Mouse (Mus musculus) neural tube, embryonic 13.5 days (tissue): Measurements from ENCODE around the gene Fbxw2. TPM values are rescaled to one million over a fixed set of nuclear protein-coding genes. Genes with fewer than 3 reads are reported as not detected.
"Not testable (repeated sequence)": the region's sequence is repeated elsewhere in the genome, so short reads cannot be mapped to it uniquely, and the experiment has no call there.

Experiments used
- ATAC-seq: fragments of 200-750 bp; cut with Nextera tagmentation; 2 replicates; pipeline ENCODE4 v1.8.0; 2017; ENCODE audit warnings: low read depth, mild to moderate bottlenecking, moderate TSS enrichment, moderate library complexity
- H3K27ac ChIP-seq: fragments of 300-500 bp; sonication (generic); replicated peaks from 2 replicates; pipeline ENCODE4 v1.5.1; 2015; ENCODE audit warnings: moderate library complexity, mild to moderate bottlenecking, inconsistent platforms
- H3K27me3 ChIP-seq: fragments of 300-500 bp; sonication (generic); 2 replicates; pipeline ENCODE4 v1.6.1; 2015; ENCODE audit warnings: mild to moderate bottlenecking, inconsistent platforms
- H3K36me3 ChIP-seq: fragments of 300-500 bp; sonication (generic); 2 replicates; pipeline ENCODE4 v1.6.1; 2015; ENCODE audit warnings: mild to moderate bottlenecking, inconsistent platforms
- H3K4me1 ChIP-seq: fragments of 300-500 bp; sonication (generic); replicated peaks from 2 replicates; pipeline ENCODE4 v1.6.1; 2015; ENCODE audit warnings: inconsistent platforms
- H3K4me2 ChIP-seq: fragments of 300-500 bp; sonication (generic); 2 replicates; pipeline ENCODE4 v1.6.1; 2015; ENCODE audit warnings: inconsistent platforms, mild to moderate bottlenecking, moderate library complexity
- H3K4me3 ChIP-seq: fragments of 300-500 bp; sonication (generic); 2 replicates; pipeline ENCODE4 v1.5.1; 2015; ENCODE audit warnings: mild to moderate bottlenecking, inconsistent platforms
- H3K9ac ChIP-seq: fragments of 300-500 bp; sonication (generic); 2 replicates; pipeline ENCODE4 v1.6.1; 2015; ENCODE audit warnings: moderate library complexity, mild to moderate bottlenecking, inconsistent platforms
- H3K9me3 ChIP-seq: fragments of 300-500 bp; sonication (generic); 2 replicates; pipeline ENCODE4 v1.6.1; 2016; ENCODE audit warnings: inconsistent platforms
- WGBS: fragments of 180-500 bp; shearing (Covaris S2); methylation state at CpG from one replicate; pipeline ENCODE4 v1.1.7; 2015; 5-methylcytosine and 5-hydroxymethylcytosine counted together
- polyA plus RNA-seq: library from polyadenylated mRNA; unstranded; fragments of >200 nt; fragmentation: Nextera tagmentation; extraction: Ambion mirVana; gene quantifications from 2 replicates; pipeline ENCODE4 v1.2.1, GENCODE M21; 2015

Gene Fbxw2
- polyA plus RNA-seq, 1 experiment from 2014 or later, result 76.6 TPM

DNA sequence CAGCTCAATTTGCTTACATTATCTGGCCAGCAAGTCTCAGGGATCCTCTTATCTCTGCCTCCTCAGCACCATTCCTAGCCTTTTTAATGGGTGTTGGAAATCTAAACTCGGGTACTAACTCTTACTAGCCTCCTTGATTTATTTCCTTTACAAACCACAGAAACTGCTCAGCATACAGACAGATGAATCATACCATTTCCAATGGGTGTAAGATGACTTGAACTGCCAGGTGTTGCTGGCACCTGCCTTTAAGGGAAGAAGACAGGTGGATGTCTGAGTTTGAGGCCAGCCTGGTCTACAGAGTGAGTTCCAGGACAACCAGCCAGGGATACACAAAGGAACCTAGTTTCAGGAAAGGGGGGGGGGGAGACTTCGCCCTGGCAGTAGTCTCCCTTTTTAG is 18.1 kb downstream of the Fbxw2 start:
- no peak overlapping the region for H3K4me2 ChIP-seq
- no peak overlapping the region for H3K4me3 ChIP-seq
- peaks cover 53% of the 10 kb centered on the region for H3K36me3 ChIP-seq
- H3K9ac ChIP-seq, result no peak overlapping the region
- H3K27me3 ChIP-seq, result no peaks in the 10 kb centered on the region
- H3K27ac ChIP-seq, result no peak overlapping the region
- H3K4me1 ChIP-seq, result peaks cover 24% of the 10 kb centered on the region
- ATAC-seq, result no peak
- 88% methylated on average over 2 of the region's 2 CpGs for WGBS
- H3K9me3 ChIP-seq, result no peaks in the 10 kb centered on the region

DNA sequence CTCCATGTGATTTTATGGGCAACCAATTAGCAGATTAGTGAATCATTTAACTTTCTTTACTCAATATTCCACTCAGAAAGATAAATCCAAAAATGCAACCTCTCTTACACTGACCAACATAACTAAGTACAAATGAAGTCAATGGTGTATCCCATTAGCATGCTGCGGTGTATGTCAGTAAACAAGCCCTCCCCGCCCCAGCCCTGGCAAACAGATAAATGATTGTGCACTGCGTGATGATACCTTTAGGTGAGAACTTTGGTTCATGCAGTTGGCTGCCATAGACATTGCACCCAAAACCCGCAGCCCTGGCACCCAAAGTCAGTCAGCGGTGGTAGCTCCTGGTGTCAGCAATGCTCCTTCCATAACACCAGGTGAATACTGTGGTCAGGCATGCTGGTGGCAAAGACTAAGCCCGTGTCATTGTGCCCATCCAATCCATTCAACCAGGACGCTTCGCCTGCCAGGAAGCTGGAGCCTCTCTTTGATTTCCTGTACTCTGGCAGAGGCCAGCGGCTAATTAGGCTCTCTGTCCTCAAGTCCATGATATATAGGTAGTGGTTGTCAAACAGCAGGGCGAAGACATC is 20.7 kb downstream of the Fbxw2 start:
- H3K36me3 ChIP-seq, result peaks cover 33% of the 10 kb centered on the region
- ATAC-seq, result no peak
- 90% methylated on average over 10 of the region's 10 CpGs for WGBS
- H3K9me3 ChIP-seq, result no peaks in the 10 kb centered on the region
- H3K4me2 ChIP-seq, result no peak overlapping the region
- no peak overlapping the region for H3K27ac ChIP-seq
- no peak overlapping the region for H3K9ac ChIP-seq
- no peak overlapping the region for H3K4me3 ChIP-seq
- peaks cover 26% of the 10 kb centered on the region for H3K4me1 ChIP-seq
- H3K27me3 ChIP-seq, result no peaks in the 10 kb centered on the region

DNA sequence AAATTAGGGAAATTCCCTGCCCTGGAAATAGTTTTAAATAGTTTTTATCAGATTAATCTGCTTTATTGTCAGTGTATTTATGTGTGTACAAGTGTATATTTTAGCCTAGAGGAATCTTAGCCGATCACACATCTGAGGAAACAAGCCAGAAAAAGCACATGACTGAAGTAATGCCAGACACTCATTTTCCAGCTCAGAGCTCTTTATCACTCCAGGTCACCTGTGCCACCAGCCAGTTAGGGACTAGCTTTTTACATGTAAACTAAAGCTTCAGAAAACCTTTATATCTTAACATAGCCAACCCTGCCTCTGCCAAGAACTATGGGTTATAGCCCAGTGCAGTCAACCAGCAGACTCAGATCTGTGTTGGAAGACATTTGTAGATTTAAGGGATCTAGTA is 21.3 kb downstream of the Fbxw2 start:
- WGBS, result 74% methylated on average over 1 of the region's 1 CpGs

DNA sequence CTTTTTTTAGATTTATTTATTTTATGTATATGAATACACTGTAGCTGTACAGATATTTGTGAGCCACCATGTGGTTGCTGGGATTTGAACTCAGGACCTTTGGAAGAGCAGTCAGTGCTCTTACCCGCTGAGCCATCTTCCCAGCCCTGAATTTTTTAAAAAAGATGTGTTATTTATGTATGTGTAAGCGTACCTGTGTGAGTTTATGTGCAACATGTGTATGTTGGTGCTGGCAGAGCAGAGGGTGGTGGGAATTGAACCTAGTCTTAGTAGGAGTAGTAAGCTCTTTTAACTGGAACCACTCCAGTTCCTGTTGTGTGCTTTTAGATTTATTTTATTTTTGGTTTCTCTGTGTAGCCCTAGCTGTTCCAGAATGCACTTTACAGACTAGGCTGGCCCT is 21.9 kb downstream of the Fbxw2 start:
- no peak overlapping the region for H3K9ac ChIP-seq
- H3K9me3 ChIP-seq, result no peaks in the 10 kb centered on the region
- 92% methylated on average over 2 of the region's 2 CpGs for WGBS
- H3K27ac ChIP-seq, result no peak overlapping the region
- H3K4me1 ChIP-seq, result peaks cover 32% of the 10 kb centered on the region
- no peak overlapping the region for H3K4me3 ChIP-seq
- ATAC-seq, result no peak
- H3K4me2 ChIP-seq, result peak overlapping the region; percentile 81; the same call in 1 of the 2 replicates
- no peaks in the 10 kb centered on the region for H3K27me3 ChIP-seq
- H3K36me3 ChIP-seq, result peaks cover 29% of the 10 kb centered on the region

More for the DNA sequence above, 21.3 kb downstream of the Fbxw2 start:
- no peak for ATAC-seq
- peaks cover 29% of the 10 kb centered on the region for H3K4me1 ChIP-seq
- H3K4me2 ChIP-seq, result no peak overlapping the region
- peaks cover 33% of the 10 kb centered on the region for H3K36me3 ChIP-seq
- no peaks in the 10 kb centered on the region for H3K9me3 ChIP-seq
- H3K27me3 ChIP-seq, result no peaks in the 10 kb centered on the region
- no peak overlapping the region for H3K27ac ChIP-seq
- H3K9ac ChIP-seq, result no peak overlapping the region
- no peak overlapping the region for H3K4me3 ChIP-seq

DNA sequence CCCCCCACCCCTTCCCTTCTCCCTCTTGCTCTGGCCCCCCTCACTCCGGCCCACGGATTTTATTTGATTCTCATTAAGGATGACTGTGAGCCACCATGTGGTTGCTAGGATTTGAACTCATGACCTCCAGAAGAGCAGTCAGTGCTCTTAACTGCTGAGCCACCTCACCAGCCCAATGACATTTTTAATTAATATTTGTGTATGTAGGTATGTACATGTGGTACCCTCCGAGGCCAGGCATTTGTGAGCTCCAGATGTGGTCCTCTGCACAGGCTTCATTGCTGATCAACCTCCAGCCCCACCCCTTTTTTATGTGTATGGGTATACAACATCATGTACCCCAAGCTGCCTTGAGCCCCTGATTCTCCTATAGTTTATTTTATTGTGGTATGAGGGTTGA is 22.4 kb downstream of the Fbxw2 start:
- Histone ChIP-seq H3K4me3 (peak overlapping the region; percentile 67), H3K36me3 (peaks cover 25% of the 10 kb centered on the region), H3K4me1 (peaks cover 36% of the 10 kb centered on the region), H3K9me3 (no peaks in the 10 kb centered on the region), H3K4me2 (peak overlapping the region; percentile 81), H3K27ac (no peak overlapping the region), H3K27me3 (no peaks in the 10 kb centered on the region), H3K9ac (no peak overlapping the region; the same call in 1 of the 2 replicates)
- no peak for ATAC-seq
- 73% methylated on average over 3 of the region's 3 CpGs for WGBS

DNA sequence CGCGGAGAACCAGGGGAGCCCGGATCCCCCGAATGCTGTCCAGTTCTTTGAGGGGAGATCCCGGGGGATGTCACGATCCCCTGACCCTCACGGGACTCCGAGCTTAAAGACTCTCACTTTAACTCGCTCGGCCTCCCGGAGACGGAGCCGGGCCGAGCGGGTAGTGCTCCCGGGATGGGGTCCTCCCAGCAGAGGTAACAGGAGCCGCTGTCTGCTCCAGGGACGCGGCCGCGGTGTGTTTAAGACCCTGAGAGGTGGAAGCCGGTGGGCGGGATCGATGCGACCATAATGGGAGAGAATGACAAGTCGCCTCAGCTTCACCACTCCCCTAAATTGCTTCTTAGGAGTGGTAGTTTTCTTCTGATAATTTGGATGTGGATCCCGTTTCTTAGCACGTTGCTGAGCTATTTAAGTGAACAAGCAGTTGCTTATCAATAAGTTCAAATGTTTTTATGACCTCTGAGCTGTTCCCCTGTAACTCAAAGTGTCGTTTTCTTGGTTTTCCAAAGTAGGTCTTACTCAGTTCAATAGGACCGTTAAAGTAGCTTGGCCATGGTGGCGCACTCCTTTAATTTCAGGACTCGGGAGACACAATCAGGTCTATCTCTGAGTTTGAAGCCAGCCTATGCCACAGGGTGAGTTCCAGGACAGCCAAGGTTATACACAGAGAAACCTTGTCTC is 23.4 kb downstream of the Fbxw2 start:
- peak; percentile 71 for ATAC-seq
- under 1% methylated on average over 31 of the region's 32 CpGs for WGBS
- Histone ChIP-seq H3K36me3 (peaks cover 18% of the 10 kb centered on the region), H3K27ac (peak overlapping the region; percentile 92), H3K4me2 (peak overlapping the region; percentile 81), H3K9ac (peak overlapping the region; percentile 82), H3K4me3 (peak overlapping the region; percentile 67), H3K4me1 (peaks cover 36% of the 10 kb centered on the region)
- H3K9me3 ChIP-seq, H3K27me3 ChIP-seq: not testable (repeated sequence)

DNA sequence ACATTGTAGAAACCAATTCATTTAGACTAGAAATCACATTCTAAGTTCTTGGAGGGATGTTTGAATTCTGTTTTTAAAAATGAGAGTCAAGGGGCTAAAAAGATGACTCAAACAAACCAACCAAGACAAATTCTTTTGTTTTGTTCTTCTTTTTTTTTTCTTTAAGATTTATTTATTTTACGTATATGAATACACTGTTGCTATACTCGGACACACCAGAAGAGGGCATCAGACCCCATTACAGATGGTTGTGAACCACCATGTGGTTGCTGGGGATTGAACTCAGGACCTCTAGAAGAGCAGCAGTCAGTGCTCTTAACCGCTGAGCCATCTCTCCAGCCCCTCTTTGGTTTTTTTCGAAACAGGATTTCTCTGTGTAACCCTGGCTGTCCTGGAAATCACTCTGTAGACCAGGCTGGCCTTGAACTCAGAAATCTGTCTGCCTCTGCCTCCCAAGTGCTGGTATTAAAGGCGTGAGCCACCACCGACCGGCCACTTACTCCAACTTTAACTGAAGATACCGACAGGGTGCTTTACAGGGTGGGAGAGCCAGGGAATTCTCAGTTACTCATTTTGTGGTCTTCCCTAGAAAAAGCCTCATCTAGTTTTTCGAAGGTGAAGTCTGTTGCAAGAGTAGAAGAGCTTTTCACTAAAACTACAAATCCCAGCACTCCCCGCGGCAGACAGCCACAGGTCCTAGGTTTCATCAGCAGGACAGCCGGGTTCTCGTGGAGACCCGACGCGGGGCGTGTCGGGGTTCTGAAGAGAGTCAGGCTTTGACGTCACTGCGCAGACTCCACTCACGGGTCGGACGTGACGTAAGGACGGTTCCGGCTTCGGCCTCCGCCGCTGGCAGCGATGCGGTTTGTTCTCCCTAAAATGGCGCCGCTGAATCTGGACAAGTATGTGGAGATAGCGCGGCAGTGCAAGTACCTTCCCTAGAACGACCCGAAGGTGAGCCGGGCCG is 24.3 kb downstream of the Fbxw2 start:
- ATAC-seq, result peak; percentile 98
- Histone ChIP-seq H3K4me2 (peak overlapping the region; percentile 81; the same call in 1 of the 2 replicates), H3K27ac (peak overlapping the region; percentile 92), H3K4me1 (peaks cover 30% of the 10 kb centered on the region), H3K9me3 (no peaks in the 10 kb centered on the region), H3K27me3 (no peaks in the 10 kb centered on the region), H3K36me3 (peaks cover 11% of the 10 kb centered on the region), H3K9ac (peak overlapping the region; percentile 82), H3K4me3 (peak overlapping the region; percentile 67)
- WGBS, result 5% methylated on average over 39 of the region's 39 CpGs

DNA sequence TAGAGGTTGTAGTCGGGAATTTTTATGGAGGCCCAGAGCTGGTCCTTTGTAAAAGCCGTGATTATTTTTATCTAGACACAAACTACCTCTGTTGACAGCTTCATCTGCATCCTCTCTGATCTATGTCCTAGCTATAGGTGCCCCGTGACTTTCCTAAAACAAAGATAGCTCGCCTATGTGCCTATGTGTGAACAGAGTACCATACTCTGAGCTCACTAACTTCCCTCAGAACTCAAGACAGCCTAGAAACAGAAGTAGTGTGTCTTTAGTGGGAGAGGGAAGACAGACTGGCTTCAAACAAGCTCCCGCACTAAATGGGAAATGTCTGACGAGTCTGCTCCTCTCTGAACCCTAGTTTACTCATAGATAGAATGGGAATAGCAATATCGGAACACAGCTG is 25.7 kb downstream of the Fbxw2 start:
- Histone ChIP-seq H3K4me3 (no peak overlapping the region; the same call in 1 of the 2 replicates), H3K27ac (no peak overlapping the region), H3K4me2 (peak overlapping the region; percentile 77), H3K27me3 (no peaks in the 10 kb centered on the region), H3K9ac (no peak overlapping the region), H3K36me3 (peaks cover under 1% of the 10 kb centered on the region), H3K4me1 (peaks cover 27% of the 10 kb centered on the region), H3K9me3 (no peaks in the 10 kb centered on the region)
- no peak for ATAC-seq
- 86% methylated on average over 7 of the region's 7 CpGs for WGBS

DNA sequence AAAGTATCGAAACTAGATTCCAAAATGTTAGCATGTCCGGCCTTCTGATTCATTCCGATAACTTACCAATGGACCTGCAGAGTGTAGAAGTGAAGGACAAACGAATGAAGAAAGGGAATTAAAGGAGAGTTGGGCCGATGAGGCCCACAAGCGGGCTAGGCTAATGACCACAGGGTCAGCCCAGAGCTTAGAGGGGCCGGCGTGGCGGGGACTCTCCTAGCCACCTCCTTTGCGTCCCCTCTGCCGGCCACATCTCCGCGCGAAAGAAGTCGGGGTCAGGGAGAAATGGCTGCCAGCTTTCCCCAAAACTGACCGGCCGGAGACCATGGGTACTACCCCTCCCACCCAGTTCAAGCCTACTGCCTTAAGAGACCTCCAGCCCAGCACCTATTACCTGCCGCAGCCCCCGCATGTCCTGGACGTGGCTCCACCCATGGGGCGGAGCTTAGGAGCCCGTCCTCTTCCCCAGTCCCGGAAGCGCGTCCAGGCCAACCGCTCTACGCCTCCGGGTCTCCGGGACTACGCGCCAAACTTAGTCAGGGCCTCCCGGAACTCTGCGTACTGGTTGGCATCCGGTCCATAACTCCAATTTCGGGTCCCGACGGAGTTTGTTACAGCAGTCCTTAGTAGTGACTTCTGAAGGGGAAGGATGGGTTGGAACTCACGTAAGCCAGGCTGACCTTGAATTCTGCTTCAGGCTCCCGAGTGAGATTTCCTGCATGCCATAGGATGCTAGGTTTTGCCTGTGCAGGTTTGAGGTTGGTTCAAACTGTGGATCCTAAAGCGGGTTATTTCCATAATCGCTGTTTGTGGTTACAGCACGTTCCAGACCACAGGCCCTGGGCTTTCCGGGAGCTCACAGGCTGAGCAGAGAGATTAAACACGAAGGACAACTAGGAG is 26.5 kb downstream of the Fbxw2 start, which contains the start of gene Rabepk:
Rabepk (minus strand) TSS at position 556 of the 900 bp plus-strand sequence.
- peak; percentile 45 for ATAC-seq
- peaks cover 26% of the 10 kb centered on the region for H3K4me1 ChIP-seq
- H3K4me3 ChIP-seq, result peak within 1 kb of the TSS; percentile 61
- H3K9ac ChIP-seq, result peak within 1 kb of the TSS; percentile 74
- no peaks in the 10 kb centered on the region for H3K9me3 ChIP-seq
- no peak within 1 kb of the TSS for H3K27ac ChIP-seq
- 5% methylated on average over 44 of the region's 44 CpGs for WGBS
- H3K4me2 ChIP-seq, result peak within 1 kb of the TSS; percentile 77
- peaks cover 5% of the 10 kb centered on the region; the same call in 1 of the 2 replicates for H3K36me3 ChIP-seq
- H3K27me3 ChIP-seq, result no peaks in the 10 kb centered on the region

DNA sequence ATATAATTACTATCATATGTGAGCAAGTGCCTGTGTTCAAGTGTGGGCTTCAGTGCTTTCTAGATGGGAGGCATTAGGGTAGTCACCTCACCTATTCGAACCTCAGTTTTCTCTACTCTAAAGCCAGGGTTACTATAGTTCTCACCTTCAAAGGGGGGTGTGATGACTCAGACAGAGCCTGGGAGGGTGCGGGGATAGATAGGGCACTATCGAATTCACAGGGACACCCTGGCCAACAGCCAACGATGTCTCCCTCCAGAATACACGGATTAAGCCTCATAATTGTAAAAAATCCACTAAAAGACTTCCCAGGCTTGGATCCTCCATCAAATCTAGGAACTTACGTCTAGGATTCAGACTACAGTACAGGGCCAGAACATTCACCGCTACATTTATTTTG is 30.7 kb downstream of the Fbxw2 start:
- WGBS, result 94% methylated on average over 7 of the region's 7 CpGs
- H3K27me3 ChIP-seq, result no peaks in the 10 kb centered on the region
- no peak overlapping the region for H3K4me3 ChIP-seq
- H3K27ac ChIP-seq, result no peak overlapping the region
- no peak overlapping the region for H3K4me2 ChIP-seq
- peaks cover 10% of the 10 kb centered on the region for H3K4me1 ChIP-seq
- no peaks in the 10 kb centered on the region for H3K9me3 ChIP-seq
- H3K9ac ChIP-seq, result no peak overlapping the region
- H3K36me3 ChIP-seq, result peaks cover 14% of the 10 kb centered on the region
- ATAC-seq, result no peak

DNA sequence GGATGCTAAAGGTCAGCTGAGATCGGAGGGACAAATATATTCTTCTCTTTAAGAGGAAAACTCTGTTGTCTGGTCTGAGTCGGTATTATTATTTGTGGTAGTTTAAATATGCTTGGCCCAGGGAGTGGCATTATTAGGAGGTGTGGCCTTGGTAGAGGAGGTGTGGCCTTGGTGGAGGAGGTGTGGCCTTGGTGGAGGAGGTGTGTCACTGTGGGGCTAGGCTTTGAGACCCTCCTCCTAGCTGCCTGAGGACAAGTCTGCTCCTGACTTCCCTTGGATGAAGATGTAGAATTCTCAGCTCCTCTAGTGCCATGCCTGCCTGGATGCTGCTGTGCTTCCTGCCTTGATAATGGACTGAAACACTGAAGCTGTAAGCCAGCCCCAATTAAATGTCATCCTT is 31.6 kb downstream of the Fbxw2 start:
- no peaks in the 10 kb centered on the region for H3K27me3 ChIP-seq
- H3K4me1 ChIP-seq, result peaks cover 7% of the 10 kb centered on the region
- WGBS, result 98% methylated on average over 2 of the region's 2 CpGs
- no peak overlapping the region for H3K4me2 ChIP-seq
- H3K4me3 ChIP-seq, result no peak overlapping the region
- no peak for ATAC-seq
- H3K9ac ChIP-seq, result no peak overlapping the region
- no peak overlapping the region for H3K27ac ChIP-seq
- peaks cover 18% of the 10 kb centered on the region for H3K36me3 ChIP-seq
- H3K9me3 ChIP-seq, result no peaks in the 10 kb centered on the region
